Mouse (Mus musculus): ENCODE data around the gene Gm17349.

- TF ChIP-seq CTCF (IDR thresholded peaks at IDR 0.05; ENCODE audit: low read depth, low read length): no peak
- no peak for TF ChIP-seq POLR2A (IDR thresholded peaks at IDR 0.05; ENCODE audit: extremely low read depth, insufficient read depth, low read length)
Observed at GRCm38 (mm10) chr15:99658437-99658836, 46.9 kb downstream of the Gm17349 start.

All from liver, adult 2 months (tissue).